Mouse (Mus musculus): ENCODE results near the gene Gpr182.
A peak's percentile ranks its signal among the peaks of the same experiment; 100 is the strongest.

Gpr182 gene

DNA sequence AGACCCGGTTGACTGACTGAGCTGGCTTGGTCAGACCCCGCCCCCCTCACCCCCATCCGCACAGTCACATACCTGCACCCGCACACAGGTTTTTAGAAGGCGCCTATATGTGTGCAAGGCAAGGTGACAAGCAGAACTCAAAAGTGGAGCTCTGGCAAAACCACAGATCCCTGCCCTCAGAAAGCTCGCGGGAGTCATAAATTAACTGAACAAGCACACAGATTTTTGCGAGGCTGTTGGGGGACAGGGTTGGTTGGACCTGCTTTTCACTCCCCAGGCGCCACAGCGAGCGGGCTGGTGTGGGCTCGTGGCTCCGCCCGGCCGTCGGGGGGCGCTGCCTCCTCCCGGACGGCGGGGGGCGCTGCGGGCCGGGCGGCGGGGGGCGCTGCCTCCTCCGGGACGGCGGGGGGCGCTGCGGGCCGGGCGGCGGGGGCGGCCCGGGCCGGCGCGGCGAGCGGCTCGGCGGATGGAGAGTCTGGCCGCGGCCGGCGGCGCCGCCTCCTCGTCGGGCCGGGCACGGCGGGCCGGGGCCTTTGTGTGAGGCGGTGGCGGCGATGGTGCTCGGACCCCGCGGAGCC, 12.4 kb downstream of the Gpr182 start, which contains the start of gene Zbtb39:
Gene Zbtb39, plus strand, starts transcription at position 456 of the 578 bp plus-strand sequence.
- peak; percentile 67 to 68 for DNase-seq (ENCODE audit: low spot score in 2 of 2)

DNA sequence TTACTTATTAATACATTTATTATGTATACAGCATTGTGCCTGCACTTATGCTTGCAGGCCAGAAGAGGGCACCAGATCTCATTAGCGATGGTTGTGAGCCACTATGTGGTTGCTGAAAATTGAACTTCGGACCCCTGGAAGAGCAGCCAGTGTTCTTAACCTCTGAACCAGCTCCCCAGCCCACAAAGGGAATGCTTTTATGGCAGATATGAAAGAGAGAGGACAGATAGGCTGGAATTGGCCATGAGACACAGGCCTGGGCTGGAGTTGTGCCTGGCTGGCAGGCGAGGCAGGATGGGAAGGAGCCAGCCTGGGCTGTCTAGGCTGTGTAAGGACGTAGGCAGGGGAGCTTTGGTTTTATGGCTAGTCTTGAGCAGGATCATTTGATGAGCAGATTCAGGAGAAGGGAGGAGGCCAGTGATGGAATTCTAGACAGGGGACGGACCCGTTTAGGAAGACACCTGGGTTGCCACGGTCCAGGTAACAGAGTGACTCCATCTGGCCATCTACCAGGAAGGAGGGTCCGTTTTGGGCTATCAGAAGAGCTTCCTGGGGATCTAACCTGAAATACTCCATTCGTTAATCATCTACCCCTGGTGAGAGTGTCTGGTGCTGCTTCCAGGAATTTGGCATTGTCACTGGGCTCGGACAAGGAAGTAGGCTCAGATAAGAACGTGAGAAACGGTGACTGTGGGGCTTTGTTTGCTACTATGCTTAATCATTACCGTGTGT, 13.2 kb downstream of the Gpr182 start:
- peak in 1 of 2 experiments; percentile 41 for DNase-seq (ENCODE audit: low spot score in 2 of 2)

DNA sequence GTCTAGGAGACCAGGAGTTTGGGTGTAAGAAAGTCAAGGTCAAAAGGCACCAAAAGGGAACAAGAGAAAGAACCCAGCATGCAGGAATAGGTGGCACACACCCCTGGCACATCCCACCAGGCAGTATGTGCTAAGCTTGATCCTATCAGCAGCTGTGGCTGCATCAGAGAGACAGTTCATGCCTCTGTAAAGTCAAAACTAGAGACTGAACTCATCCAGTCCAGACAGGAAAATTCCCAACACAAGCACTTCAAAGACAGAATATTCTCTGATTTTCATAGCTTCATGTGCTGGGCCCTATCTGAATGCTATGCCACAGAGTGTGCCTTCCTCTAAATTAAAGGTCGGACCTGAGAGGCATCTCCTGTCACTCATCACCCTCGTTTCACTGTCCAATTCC, 14.0 kb downstream of the Gpr182 start:
- no peak for DNase-seq (ENCODE audit: low spot score in 2 of 2)

DNA sequence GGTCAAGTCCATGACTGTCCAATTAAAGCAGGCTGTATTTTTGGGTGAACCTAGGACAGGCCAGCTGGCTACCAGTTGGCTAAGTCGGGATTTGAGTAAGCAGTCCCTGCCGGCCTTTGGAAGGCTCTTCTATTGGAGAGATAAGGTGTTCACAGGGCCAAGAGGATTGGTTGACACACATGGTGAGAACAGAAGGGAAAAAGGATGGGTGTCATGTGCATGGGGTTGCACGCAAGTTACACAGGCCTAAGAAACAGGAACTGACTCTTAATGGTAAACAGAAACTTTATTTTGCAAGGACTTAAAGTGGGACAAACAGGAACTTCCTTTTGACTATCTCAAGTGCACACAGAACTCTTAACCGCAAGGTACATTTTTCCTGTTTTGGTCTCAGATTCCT, 14.6 kb downstream of the Gpr182 start:
- DNase-seq (ENCODE audit: low spot score in 2 of 2): no peak

DNA sequence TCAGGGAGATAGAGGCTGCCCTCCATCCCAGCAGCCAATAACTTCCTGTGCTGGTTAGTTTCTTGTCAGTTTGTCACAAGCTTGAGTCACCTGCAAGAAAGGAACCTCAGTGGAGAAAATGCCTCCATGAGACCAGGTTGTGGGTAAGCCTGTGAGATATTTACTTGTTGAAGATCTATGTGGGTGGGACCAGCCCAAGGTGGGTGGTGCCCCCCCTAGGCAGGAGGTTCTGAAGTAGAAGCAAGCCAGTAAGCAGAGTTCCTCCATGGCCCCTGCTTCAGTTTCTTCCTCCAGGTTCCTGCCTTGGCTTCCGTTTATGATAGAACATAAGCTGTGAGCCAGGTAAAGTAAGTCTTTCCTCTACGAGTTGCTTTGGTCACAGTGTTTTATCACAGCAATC, 15.3 kb downstream of the Gpr182 start:
- no peak for DNase-seq (ENCODE audit: low spot score in 2 of 2)

DNA sequence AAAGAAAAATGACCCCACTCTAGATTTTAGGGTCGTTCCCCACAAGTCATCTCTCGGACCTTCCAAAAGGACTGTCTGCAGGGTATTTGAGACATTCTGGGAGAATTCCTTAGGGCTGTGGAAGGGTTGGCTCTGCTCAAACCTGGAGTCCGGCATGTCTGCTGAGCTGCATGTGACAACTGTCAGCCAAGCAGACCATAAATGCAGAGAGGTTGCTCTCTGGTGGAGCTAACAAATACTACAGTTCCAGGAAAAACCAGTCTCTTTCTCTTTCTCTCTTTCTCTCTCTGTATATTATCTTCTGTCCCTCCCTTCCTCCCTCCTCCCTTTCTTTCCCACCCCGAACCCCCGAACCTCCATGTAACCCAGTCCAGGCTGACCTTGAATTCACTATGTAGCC, 17.1 kb downstream of the Gpr182 start:
- no peak for DNase-seq (ENCODE audit: low spot score in 2 of 2)

DNA sequence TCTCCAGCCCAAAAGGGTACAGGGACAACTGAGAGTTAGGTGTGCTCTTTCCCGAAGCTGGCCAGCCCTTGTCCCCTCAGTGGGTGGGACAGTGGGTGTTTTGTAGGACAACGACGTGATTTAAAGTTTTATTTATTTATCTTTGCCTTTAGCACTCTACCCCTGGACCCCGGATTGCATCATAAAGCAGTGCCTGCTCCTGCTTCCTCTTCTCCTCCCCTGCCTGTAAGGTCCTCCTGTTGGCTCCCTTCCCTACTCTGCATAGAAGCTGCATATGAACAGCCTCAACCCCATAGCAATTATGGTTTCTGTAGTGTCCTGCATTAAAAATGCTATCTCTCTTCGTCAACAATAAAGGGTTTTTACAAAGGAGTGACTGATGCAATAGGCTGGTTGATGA, 20.1 kb downstream of the Gpr182 start:
- DNase-seq (ENCODE audit: low spot score in 2 of 2): no peak

DNA sequence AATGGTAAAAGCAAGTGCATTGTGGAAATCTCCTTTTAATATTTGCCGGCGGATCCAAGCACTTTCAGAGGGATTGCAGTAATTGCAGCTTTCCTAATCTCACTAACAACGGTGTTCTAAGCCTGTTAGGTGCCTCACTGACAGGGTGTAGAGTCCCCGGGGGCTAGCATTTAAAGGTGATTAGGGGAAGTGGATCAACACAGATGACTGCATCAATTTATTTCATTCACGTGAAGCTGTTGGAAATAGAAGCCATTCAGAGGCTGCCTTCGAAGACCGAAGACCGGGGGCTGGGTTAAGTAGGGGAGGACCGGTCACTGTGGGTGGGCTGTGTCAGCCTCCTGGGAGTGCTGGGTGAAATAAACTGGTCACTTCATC, 20.6 kb downstream of the Gpr182 start:
- DNase-seq (ENCODE audit: low spot score in 2 of 2): no peak

DNA sequence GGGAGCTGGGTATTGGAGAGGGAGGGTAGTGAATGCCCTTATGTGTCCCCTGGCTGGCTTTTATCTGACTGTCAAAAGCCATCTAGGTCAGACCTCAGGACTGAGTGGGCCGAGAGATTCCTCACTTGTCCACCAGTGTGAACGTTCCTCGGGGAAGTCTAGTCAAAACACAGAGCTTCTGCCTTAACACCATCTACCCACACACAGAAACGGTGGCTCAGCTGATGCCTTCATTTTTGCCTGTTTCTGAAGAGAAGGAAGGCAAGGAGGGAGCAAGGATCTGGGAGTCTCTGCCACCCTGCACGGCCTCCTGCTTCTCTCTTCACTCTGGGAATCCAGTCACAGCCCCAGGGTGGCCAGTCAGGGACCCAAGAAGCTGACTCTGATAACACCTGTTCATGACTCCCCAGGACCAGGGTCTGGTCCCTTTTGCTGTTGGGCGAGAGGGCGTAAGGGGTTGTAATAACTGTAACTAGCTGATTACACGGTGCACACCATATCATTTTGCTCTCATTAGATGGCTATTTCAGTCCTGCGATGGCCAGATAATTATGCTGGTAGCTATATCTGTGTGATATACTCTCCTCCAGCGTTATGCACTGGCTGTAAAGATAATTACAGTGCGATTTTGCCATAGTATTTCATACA, 21.1 kb downstream of the Gpr182 start:
- no peak for DNase-seq (ENCODE audit: low spot score in 2 of 2)

DNA sequence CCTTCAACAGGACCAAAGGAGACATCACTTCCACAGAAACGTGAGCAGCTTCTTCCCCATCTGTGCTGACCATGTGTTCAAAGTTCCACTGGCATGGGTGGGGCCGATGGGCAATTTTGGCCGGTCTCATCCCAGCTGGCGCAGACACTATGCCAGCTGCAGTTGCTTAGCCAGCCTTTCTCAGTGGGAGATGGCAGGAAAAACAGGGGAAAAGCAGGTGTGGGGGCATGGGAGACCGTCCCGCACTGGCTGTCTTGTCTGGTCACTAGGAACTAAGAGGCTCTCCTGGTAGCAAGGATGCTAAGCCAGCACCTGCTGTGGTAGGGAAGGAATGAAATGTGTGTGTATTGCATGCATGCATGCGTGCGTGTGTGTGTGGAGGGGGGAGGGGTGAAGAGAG, 23.1 kb downstream of the Gpr182 start:
- DNase-seq (ENCODE audit: low spot score in 2 of 2): no peak

DNA sequence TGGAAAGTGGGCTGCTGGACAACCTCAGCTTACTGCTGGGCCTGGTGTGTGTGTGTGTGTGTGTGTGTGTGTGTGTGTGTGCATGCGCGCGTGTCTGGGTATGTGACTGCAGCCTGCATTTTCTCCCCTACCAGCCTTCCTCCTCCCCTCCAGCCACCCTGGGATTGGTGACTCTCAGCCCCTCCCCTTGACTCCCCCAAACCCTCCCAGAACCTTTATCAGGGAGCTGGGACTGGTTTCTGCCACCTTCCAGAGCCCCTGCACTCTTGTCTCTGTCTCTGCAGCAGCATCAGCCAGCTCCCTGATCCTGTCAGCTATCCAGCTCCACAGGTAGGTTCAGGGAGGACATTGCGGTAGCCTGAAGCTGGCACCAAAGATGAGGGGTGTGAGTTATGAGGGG, 26.4 kb downstream of the Gpr182 start:
- DNase-seq (ENCODE audit: low spot score in 2 of 2): no peak

DNA sequence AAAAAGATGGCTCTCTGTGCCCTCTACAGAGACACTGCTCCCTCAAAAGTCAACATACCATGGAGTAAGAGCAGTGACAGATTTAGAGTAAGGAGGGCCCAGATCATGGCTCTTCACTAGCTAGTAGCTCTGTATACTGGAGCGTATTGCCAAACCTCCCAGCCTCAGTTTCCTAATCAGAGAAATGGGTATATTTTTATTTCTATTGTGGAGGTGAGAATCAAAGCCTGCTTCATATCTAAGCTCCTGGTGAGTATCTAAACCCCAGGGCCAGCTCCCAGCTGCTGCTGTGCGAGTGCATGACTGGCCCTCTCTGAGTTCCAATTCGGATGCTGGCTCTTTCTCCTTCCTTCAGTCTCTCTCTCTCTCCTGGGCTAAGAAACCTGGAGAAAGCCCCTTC, 27.4 kb downstream of the Gpr182 start, which contains the start of gene Tac2:
Gene Tac2, plus strand, starts transcription at position 301 of the 400 bp plus-strand sequence.
- DNase-seq (ENCODE audit: low spot score in 2 of 2): no peak

DNA sequence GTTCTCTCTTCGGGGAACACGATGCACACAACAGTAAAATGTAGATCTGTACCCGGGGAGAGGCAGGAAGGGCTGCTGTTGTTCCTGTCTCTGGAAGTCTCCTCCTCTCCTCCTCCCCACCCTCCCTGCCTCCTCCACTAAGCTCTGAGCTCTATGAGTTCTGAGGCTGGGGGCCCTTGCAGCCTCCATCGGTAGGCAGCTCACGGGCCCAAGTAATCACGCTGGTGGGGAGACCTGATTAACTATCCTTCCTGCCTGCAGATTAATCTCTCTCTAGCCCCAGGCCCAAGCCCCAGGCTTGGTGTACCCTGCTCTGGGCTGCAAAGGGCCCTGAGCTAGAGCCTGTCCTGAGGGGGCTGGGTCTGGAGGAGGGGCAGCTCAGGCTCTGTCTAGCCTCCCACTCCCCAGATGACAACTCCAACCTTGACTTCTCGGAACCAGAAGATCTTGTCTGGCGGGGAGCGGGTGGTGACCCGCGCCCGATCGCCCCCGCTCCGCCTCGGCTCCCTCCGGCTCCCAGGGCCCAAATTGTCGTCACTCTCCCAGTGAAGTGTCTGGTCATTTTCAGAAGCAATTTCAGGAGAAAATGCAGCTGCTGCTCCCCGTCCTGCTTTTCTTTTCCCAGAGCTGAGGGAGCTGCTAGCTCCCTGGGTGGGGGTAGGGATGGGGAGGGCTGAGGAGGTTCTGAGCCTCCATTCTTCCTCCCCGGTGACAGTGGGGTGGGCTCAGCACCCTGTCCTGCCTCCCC, 29.7 kb downstream of the Gpr182 start:
- DNase-seq (ENCODE audit: low spot score in 2 of 2): no peak

DNA sequence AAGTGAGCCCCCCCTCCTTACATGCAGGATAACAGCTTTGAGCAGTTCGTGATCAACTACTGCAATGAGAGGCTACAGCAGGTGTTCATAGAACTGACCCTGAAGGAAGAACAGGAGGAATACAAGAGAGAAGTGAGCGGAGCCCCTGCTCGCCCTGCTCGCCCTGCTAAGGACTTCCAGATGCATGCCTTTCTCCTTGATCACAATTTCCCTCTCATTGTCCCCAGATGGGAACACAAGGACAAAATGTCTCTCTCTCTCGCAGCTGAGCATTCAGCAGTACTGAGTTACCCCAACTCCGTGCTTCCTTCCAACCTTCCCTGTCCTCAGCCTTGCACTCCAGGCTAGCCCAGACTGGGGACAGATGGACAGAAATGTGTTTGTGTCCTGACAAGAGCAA, 38.8 kb downstream of the Gpr182 start:
- DNase-seq (ENCODE audit: low spot score in 2 of 2): no peak

DNA sequence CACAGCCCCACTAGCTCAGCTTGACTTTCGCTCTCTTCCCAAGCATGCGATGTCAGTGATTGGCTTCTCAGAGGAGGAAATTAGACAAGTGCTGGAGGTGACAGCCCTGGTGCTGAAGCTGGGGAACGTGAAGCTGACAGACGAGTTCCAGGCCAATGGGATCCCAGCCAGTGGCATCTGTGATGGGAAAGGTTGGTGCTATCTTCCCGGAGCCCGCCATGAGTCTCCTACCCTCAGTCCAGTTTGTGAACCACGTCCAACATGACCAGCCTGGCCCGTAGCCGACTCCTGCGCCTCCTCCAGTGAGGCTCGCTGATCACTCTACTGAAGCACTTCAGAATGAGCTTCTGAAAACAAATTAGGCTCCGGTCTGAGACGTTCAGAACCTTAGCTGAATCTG, 41.2 kb downstream of the Gpr182 start:
- no peak for DNase-seq (ENCODE audit: low spot score in 2 of 2)

DNA sequence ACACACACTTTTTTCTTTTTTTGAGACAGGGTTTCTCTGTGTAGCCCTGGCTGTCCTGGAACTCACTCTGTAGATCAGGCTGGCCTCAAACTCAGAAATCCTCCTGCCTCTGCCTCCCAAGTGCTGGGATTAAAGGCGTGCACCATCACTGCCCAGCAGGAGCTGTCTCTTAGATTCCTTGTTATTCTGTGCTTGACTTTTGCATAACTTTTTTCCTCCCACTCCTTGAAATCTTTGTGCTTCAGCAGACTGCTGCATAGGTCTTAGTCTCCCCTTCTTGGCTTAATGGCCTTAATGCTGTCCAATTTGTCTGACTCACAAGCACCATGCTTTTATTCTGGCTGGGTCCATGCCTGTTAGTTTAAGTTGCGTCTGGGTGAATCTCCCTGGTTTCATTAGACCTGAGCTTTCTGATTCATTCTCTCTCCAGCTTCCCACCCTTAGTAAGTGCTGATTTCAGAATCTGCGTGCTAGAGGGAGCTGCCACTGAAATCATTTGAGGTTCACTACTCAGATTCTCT, 42.6 kb downstream of the Gpr182 start:
- DNase-seq (ENCODE audit: low spot score in 2 of 2): no peak

DNA sequence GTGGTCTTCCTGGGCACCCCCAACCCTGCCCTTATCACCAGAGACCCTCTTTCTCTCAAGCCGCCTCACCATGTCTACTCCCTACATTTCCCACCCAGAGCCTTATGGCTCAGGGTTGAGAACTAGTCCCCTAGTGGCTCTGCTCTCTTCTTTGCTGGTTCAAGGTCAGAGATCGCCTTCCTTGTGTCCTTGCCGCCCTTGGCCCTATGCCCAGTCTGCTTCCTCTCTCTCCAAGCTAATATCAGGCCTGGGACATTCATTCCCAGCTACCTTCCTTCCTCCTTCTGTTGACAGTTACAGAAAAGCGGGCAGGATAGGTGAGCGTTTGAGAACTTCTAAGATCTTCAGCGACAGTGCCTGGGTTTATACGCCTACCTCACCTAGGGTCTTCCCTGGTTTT, 43.8 kb downstream of the Gpr182 start:
- no peak for DNase-seq (ENCODE audit: low spot score in 2 of 2)

DNA sequence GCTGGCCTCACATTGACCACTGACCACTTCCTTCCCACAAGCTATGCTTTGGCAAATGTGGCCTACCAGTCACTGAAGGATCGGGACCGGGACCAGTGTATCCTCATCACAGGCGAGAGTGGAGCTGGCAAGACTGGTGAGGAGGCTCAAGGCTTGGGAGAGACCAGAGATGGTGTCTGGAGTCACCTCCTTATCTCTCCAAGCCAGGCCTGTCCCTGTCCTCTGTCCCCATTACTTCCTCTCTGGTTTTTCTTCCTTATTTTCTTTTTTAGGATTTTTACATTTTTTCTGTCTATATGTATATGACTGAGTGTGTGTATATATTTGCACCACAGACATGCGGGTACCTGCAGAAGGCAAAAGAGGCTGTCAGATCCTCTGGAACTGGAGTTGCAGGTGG, 45.7 kb downstream of the Gpr182 start:
- DNase-seq (ENCODE audit: low spot score in 2 of 2): no peak

DNA sequence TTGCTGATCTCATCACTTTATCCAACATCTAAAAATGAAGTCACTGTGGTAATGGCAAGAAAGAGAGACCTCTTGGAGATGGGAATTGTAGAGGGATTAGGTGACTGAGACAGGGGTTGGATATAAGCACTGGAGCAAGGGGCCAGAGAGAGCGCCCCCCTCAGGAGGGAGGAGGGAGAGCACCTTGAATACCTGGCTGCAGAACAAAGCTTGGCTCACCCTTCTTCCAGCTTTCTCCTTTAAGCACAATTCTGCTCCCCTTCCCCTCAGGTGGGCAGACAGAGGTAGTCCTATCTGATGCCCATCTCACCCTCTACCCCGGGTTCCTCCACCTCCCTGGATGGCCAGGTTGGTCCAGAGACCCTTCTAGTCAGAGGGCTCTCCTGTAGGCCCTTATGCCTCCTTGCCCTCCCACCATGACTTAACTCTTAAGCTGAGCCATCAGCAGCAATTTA, 46.7 kb downstream of the Gpr182 start, which contains the start of gene Myo1a:
Gene Myo1a, plus strand, starts transcription at position 405 of the 455 bp plus-strand sequence.
- no peak for DNase-seq (ENCODE audit: low spot score in 2 of 2)

DNA sequence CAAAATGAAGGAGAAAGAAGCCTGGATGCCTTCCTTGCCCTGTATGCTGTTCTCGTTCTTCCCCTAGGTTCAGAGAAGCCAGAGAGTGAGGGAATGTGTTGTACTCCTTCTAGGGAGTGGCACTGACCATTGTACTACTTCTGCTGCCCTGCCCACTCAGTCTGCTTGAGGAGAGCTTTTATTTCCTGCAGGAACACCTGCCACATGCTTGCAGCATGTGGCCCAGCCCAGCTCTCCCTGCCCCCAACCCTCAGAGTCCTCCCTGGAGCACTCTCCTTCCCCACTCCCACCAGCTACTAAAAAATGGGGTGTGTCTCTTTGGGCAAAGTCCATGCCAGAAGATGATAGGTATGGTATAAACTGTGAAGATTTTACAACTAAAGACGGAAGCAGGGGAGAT, 47.2 kb downstream of the Gpr182 start:
- no peak for DNase-seq (ENCODE audit: low spot score in 2 of 2)

DNA sequence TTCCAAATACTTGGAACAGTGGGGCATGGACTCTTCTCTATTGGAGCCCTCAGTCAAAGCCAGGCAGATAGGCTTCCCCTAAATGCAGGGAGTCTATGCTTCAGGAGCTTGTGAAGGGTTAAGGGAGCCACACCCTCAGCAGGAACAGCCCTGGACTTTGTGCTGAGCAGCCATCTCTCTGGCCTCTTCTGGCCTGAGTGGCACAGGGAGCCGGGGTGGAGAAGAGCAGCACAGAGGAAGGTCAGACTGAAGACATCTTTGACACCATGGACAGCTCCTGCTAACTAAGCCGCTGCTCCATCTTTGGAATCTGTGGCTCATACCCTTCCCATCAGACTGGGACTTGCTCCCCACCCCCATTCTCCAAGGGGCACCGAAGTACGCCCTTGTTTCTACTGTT, 48.2 kb downstream of the Gpr182 start:
- no peak for DNase-seq (ENCODE audit: low spot score in 2 of 2)

DNA sequence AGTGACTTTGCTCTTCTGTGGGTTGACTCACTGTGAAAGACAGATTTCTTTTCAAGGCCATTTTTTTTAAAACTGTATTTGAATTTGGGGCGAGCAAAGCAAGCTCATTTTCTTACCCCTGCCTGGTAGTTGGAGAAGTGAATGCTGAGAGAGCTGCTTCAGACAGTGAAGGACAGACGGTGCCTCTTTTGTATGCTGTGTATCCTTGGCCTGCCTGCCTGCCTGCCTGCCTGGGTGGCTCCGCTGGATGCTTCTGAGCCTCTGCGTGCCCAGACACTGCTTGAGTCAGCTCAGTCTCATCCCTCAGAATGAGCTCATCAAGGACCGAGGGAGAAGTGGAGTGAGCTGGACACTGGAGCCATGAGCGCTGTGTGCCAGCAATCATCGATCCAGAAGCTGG, 52.6 kb downstream of the Gpr182 start:
- no peak for DNase-seq (ENCODE audit: low spot score in 2 of 2)

All from urinary bladder, adult 18-20 months (tissue).